ENCODE assay signal across 18 mouse cellular contexts in genomic region chr7:103843034-103843433, GRCm38 (mm10). TPM values are rescaled to one million over a fixed set of nuclear protein-coding genes. Genes with fewer than 3 reads are reported as not detected.
DNase-seq lines count a peak whose midpoint lies in the region; ATAC-seq lines count a peak whose summit lies in the region.
"Had no signal": no experiment of that assay in that cellular context is flagged by ENCODE, and none has a peak within 500 bp of the region (broad histone marks: within the 10 kb centered on the region; RNA-seq: fewer than 3 reads in every experiment).

Gene Hbb-bh1, minus strand, starts transcription at chr7:103843164.

- no peaks in the 10 kb centered on the region for H3K36me3 ChIP-seq in heart, embryonic 10.5 days
- H3K36me3 ChIP-seq in liver, embryonic 12.5 days, result no peaks in the 10 kb centered on the region
- no peaks in the 10 kb centered on the region for H3K36me3 ChIP-seq in embryonic facial prominence, embryonic 11.5 days (replicated peaks; ENCODE audit: control insufficient read depth, insufficient read depth, low read depth, low read length)
- H3K36me3 ChIP-seq in limb, embryonic 12.5 days, result no peaks in the 10 kb centered on the region
- H3K36me3 ChIP-seq: hindbrain, embryonic 15.5 days had no signal

- peak within 1 kb of the TSS; percentile 42; the same call in 1 of the 2 replicates for H3K27ac ChIP-seq in heart, embryonic 10.5 days
- H3K27ac ChIP-seq in liver, embryonic 12.5 days, result peak within 1 kb of the TSS; percentile 74
- H3K27ac ChIP-seq in embryonic facial prominence, embryonic 11.5 days (replicated peaks; ENCODE audit: low read depth, low read length), result no peak within 1 kb of the TSS
- H3K27ac ChIP-seq in limb, embryonic 12.5 days, result no peak within 1 kb of the TSS
- H3K27ac ChIP-seq: gastrocnemius, adult 2 months; hindbrain, embryonic 15.5 days had no signal

- no peaks in the 10 kb centered on the region for H3K4me1 ChIP-seq in heart, embryonic 10.5 days
- H3K4me1 ChIP-seq in liver, embryonic 12.5 days, result peaks cover 50% of the 10 kb centered on the region
- H3K4me1 ChIP-seq in embryonic facial prominence, embryonic 11.5 days (ENCODE audit: control insufficient read depth, insufficient read depth, low read length), result no peaks in the 10 kb centered on the region
- no peaks in the 10 kb centered on the region for H3K4me1 ChIP-seq in limb, embryonic 12.5 days (replicated peaks)
- H3K4me1 ChIP-seq: hindbrain, embryonic 15.5 days had no signal

- DNase-seq in heart, embryonic 10.5 days (ENCODE audit: low spot score), result peak; percentile 89
- no peak for DNase-seq in heart, adult 9 months (ENCODE audit: low spot score in 2 of 2)
- no peak for DNase-seq in liver
- no peak for DNase-seq in embryonic facial prominence, embryonic 11.5 days (ENCODE audit: low spot score)
- no peak for DNase-seq in spleen, postnatal 14 days (ENCODE audit: low spot score in 2 of 2)
- no peak for DNase-seq in left cerebral cortex, adult 18-20 months (ENCODE audit: low spot score in 2 of 2)
- DNase-seq: B cell, adult 2 months; cerebellum, postnatal 10 days; embryo, embryonic 11 days; gastrocnemius, adult 2 months; heart, adult 18-20 months; kidney, adult 2 months; kidney, postnatal 36 days; right cerebral cortex, adult 18-20 months had no signal

- H3K27me3 ChIP-seq in heart, embryonic 10.5 days (ENCODE audit: insufficient read depth, poor library complexity, severe bottlenecking), result no peaks in the 10 kb centered on the region
- no peaks in the 10 kb centered on the region for H3K27me3 ChIP-seq in liver, embryonic 12.5 days (replicated peaks)
- no peaks in the 10 kb centered on the region for H3K27me3 ChIP-seq in embryonic facial prominence, embryonic 11.5 days (ENCODE audit: control insufficient read depth, insufficient read depth, low read length)
- H3K27me3 ChIP-seq in limb, embryonic 12.5 days, result no peaks in the 10 kb centered on the region
- H3K27me3 ChIP-seq: hindbrain, embryonic 15.5 days had no signal

- H3K9ac ChIP-seq in liver, embryonic 12.5 days, result peak within 1 kb of the TSS; percentile 45
- no peak within 1 kb of the TSS for H3K9ac ChIP-seq in embryonic facial prominence, embryonic 11.5 days (replicated peaks; ENCODE audit: low read length)
- H3K9ac ChIP-seq in limb, embryonic 12.5 days (replicated peaks), result no peak within 1 kb of the TSS
- H3K9ac ChIP-seq: hindbrain, embryonic 15.5 days had no signal

- H3K4me3 ChIP-seq in heart, embryonic 10.5 days, result peak within 1 kb of the TSS; percentile 22
- no peak within 1 kb of the TSS for H3K4me3 ChIP-seq in liver, embryonic 12.5 days
- H3K4me3 ChIP-seq in embryonic facial prominence, embryonic 11.5 days (ENCODE audit: low read depth, low read length), result no peak within 1 kb of the TSS
- H3K4me3 ChIP-seq in limb, embryonic 12.5 days (replicated peaks), result no peak within 1 kb of the TSS
- H3K4me3 ChIP-seq: gastrocnemius, adult 2 months; hindbrain, embryonic 15.5 days had no signal

- peak; percentile 57 for ATAC-seq in liver, embryonic 12.5 days
- ATAC-seq in embryonic facial prominence, embryonic 11.5 days (replicated peaks; ENCODE audit: insufficient number of reproducible peaks, low FRiP score, low TSS enrichment, low read depth), result no peak
- no peak for ATAC-seq in limb, embryonic 12.5 days (ENCODE audit: insufficient number of reproducible peaks, insufficient read depth, low FRiP score, low TSS enrichment, low read depth)

- peak within 1 kb of the TSS; percentile 27 for H3K4me2 ChIP-seq in liver, embryonic 12.5 days
- no peak within 1 kb of the TSS for H3K4me2 ChIP-seq in embryonic facial prominence, embryonic 11.5 days (ENCODE audit: low read depth, low read length)
- no peak within 1 kb of the TSS for H3K4me2 ChIP-seq in limb, embryonic 12.5 days
- H3K4me2 ChIP-seq: hindbrain, embryonic 15.5 days had no signal

- 68% methylated on average over 2 of the region's 2 CpGs for whole genome bisulfite sequencing in heart, embryonic 10.5 days
- whole genome bisulfite sequencing in liver, embryonic 12.5 days (ENCODE audit: insufficient replicate concordance), result 38% methylated on average over 2 of the region's 2 CpGs
- 70% methylated on average over 2 of the region's 2 CpGs for WGBS in embryonic facial prominence, embryonic 11.5 days
- 76% methylated on average over 2 of the region's 2 CpGs for WGBS in limb, embryonic 12.5 days

- no peaks in the 10 kb centered on the region for H3K9me3 ChIP-seq in heart, embryonic 10.5 days
- no peaks in the 10 kb centered on the region for H3K9me3 ChIP-seq in liver, embryonic 12.5 days (replicated peaks)
- H3K9me3 ChIP-seq in embryonic facial prominence, embryonic 11.5 days (replicated peaks; ENCODE audit: control insufficient read depth, low read length), result no peaks in the 10 kb centered on the region
- no peaks in the 10 kb centered on the region for H3K9me3 ChIP-seq in limb, embryonic 12.5 days
- H3K9me3 ChIP-seq: hindbrain, embryonic 15.5 days had no signal

RNA-seq across cellular contexts. Expression of gene Hbb-bh1, which starts in this region (rescaled TPM):
- 8,898 and 9,884 TPM in 2 replicates for polyA plus RNA-seq in heart, embryonic 10.5 days (2016; fragmentation: Nextera tagmentation; extraction: Ambion mirVana)
- 1,392 and 1,481 TPM in 2 replicates for polyA plus RNA-seq in liver, embryonic 12.5 days (2016; fragmentation: Nextera tagmentation; extraction: Ambion mirVana)
- polyA plus RNA-seq in embryonic facial prominence, embryonic 11.5 days (2014; fragmentation: Nextera tagmentation; extraction: Ambion mirVana), result 2,335 TPM in 2 replicates
- 615 and 622 TPM in 2 replicates for polyA plus RNA-seq in limb, embryonic 12.5 days (2016; fragmentation: Nextera tagmentation; extraction: Ambion mirVana)
- total RNA-seq in left cerebral cortex, adult 18-20 months (2021), result not detected
- total RNA-seq: gastrocnemius, adult 2 months; heart, adult 18-20 months; layer of hippocampus, postnatal 10 days had no signal
- polyA plus RNA-seq: kidney, adult 2 months had no signal

Comparison
In these comparisons a context has a peak if more than half of its experiments do, and no peak if none do; other contexts are left out.
1. H3K27ac ChIP-seq: peak in heart, embryonic 10.5 days (single experiment) and liver, embryonic 12.5 days (single experiment); none in embryonic facial prominence, embryonic 11.5 days (single experiment) and limb, embryonic 12.5 days (single experiment).